Mouse (Mus musculus) E14TG2a.4 (cell line): Measurements from ENCODE around the gene Lhx1.

Experiments used
- H3K27me3 ChIP-seq: 2 replicates; pipeline ENCODE4 v1.6.1; 2014; ENCODE audit warnings: low read length, control low read depth; ENCODE audit not compliant: insufficient read depth
- H3K36me3 ChIP-seq: 2 replicates; pipeline ENCODE4 v1.6.1; 2014; ENCODE audit warnings: low read length, control low read depth; ENCODE audit not compliant: insufficient read depth
- H3K4me1 ChIP-seq: replicated peaks from 2 replicates; pipeline ENCODE4 v1.6.1; 2014; ENCODE audit warnings: low read depth, low read length, control low read depth
- H3K4me3 ChIP-seq: replicated peaks from 2 replicates; pipeline ENCODE4 v1.5.1; 2014; ENCODE audit warnings: mild to moderate bottlenecking, low read length
- H3K9me3 ChIP-seq: 2 replicates; pipeline ENCODE4 v1.6.1; 2014; ENCODE audit warnings: low read length, control low read depth
- CTCF ChIP-seq: conservative IDR thresholded peaks from 2 replicates; pipeline ENCODE4 v1.5.1; 2014; ENCODE audit warnings: low read length
- NANOG ChIP-seq: IDR thresholded peaks from 2 replicates; pipeline ENCODE4 v1.6.1; 2014; ENCODE audit warnings: borderline replicate concordance, low read length, mixed read lengths
- POU5F1 ChIP-seq: IDR thresholded peaks from 2 replicates; pipeline ENCODE4 v1.6.1; 2014; ENCODE audit warnings: low read length, borderline replicate concordance

Lhx1 gene

GRCm38 (mm10) chr11:84563360-84563759 lies 38.0 kb upstream of the Lhx1 start:
- H3K4me1 ChIP-seq, result peaks cover 18% of the 10 kb centered on the region
- H3K9me3 ChIP-seq, result no peaks in the 10 kb centered on the region
- H3K4me3 ChIP-seq, result peak overlapping the region; percentile 60
- no peaks in the 10 kb centered on the region for H3K36me3 ChIP-seq
- H3K27me3 ChIP-seq, result peaks cover 62% of the 10 kb centered on the region
- TF ChIP-seq NANOG (no peak), POU5F1 (no peak), CTCF (no peak)

DNA sequence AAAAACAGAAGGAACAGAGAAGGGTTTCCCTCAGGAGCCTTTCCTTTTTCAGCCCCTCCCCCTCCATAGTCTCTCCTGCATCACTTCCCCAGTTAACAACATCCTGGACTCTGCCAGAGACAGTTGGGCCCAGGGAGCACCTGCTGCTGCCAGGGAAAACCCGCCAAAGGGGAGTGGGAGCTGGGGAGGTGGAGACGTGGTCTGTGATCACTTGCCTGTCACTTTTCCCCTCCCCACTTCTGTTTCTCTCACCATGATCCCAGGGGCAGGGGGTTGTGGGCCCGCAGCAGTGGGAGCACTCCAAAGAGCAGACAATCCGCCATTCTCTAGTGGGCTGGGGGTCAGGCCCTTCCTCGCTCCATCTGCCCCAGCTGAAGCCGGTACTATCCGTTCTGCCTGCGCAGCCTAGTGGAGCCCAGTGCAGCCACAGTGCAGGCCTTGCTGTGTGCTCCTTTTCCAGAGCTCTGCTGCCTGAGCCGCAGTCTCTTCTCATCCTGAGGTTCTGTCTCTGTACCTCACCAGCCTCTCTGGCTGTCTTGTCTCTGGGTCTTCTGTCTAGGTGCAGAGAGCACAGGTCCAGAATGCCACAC lies 37.5 kb upstream of the Lhx1 start:
- no peaks in the 10 kb centered on the region for H3K36me3 ChIP-seq
- peak overlapping the region; percentile 60 for H3K4me3 ChIP-seq
- H3K27me3 ChIP-seq, result peaks cover 57% of the 10 kb centered on the region
- no peaks in the 10 kb centered on the region for H3K9me3 ChIP-seq
- TF ChIP-seq NANOG (no peak), POU5F1 (no peak), CTCF (no peak)
- peaks cover 18% of the 10 kb centered on the region for H3K4me1 ChIP-seq

DNA sequence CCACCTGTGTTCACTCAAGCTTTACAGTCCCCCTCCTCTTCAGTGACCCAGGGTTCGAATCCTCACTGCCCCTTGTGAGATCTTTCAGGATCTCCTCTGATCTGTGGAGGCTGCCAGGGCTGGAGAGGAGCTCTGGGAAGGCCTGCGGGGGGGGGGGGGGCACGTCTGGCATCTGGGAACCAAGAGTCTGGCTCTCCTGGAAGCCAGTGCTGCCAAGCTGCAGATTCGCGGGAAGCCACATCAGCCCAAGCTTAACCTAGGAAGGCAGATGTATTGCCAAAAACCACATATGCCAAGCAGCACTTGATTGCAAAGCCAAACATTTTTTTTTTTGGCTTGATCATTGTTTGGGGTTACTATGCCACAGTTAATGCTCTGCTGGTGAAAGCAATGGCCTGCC lies 36.2 kb upstream of the Lhx1 start:
- no peaks in the 10 kb centered on the region for H3K36me3 ChIP-seq
- no peak overlapping the region for H3K4me3 ChIP-seq
- peaks cover 14% of the 10 kb centered on the region for H3K4me1 ChIP-seq
- TF ChIP-seq NANOG, result no peak
- no peak for TF ChIP-seq CTCF
- no peak for TF ChIP-seq POU5F1
- no peaks in the 10 kb centered on the region for H3K9me3 ChIP-seq
- peaks cover 46% of the 10 kb centered on the region for H3K27me3 ChIP-seq

DNA sequence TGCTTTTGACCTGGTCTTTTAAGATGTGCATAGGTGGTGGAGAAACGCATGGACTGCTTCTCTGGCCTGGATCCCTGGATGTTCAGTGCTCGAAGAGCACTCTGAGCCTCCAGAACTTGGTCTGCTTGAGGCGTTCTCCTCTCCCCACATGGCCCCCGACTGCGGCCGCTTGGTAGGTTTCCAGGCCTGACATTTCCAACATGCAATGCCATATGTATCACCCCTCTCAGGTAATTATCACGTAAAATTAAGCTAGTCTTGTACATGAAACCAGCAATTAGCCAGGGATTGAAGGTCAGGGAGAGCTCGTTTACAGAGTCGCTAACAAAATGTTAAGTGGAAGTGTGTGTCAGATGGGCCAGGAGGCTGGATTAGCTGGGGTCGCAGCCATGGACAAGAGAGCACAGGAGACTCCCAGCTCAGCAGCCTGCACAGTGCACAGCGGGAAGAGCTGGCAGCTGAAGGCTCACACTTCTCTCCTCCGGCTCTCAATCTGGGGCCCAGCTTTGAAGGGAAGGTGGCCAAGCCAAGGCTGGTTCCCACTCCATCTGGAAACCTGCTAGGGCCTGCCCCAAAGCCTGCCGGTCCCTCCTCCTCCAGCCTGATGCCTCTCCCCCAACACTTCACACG lies 28.6 kb upstream of the Lhx1 start:
- TF ChIP-seq POU5F1, result no peak
- H3K4me1 ChIP-seq, result 0 out of 2 replicates have a peak, but pooled peaks cover 3% of the 10 kb centered on the region
- H3K9me3 ChIP-seq, result peaks cover 6% of the 10 kb centered on the region; the same call in 1 of the 2 replicates
- H3K36me3 ChIP-seq, result no peaks in the 10 kb centered on the region
- no peak overlapping the region for H3K4me3 ChIP-seq
- peaks cover 27% of the 10 kb centered on the region for H3K27me3 ChIP-seq

DNA sequence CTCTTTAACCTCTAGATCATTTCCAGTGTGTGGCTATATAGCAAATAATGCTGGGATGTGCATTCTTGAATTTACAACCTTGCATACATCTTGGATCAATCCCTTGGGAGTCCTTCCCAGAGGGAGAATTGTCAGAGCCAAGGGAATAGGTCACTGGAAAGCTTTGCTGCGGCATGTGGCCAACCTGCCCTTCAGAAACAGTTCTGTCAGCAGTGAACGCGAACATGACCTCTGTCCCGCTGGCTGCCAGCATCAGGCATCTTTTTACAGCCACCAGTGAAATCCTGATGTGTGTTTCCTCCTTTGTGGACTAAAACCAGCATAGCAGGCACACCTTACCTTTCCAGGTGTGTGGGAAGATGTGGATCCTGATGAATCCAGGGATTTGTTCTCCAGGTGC lies 26.0 kb upstream of the Lhx1 start:
- Histone ChIP-seq H3K4me1 (0 out of 2 replicates have a peak, but pooled peaks cover 3% of the 10 kb centered on the region), H3K36me3 (no peaks in the 10 kb centered on the region), H3K27me3 (peaks cover 31% of the 10 kb centered on the region), H3K4me3 (no peak overlapping the region), H3K9me3 (peaks cover 6% of the 10 kb centered on the region; the same call in 1 of the 2 replicates)
- no peak for TF ChIP-seq NANOG
- no peak for TF ChIP-seq POU5F1
- no peak for TF ChIP-seq CTCF

DNA sequence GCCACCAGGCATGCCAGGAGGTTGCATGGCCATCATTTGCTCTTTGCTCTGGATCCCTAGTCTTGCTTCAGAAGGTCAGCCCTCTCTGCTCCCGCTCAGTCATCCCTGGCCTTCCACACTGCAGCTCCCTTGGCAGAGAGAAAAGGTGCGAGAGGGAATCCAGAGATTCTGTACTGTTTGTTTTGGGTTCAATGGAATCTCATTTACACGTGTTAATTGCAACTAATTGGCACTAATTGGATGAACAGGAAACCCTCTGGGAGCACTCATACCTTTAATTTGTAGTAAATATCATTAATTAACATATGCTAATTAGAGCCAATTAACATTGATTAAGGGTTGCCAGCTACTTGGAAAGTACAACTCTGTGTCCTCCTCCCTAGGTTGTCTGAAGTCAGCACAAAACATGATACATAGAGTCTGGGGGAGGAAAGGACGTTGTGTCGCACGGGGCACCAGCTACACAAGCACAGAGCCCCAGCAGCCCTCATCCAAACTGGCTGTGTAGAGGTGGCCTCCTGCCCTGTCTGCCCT lies 24.0 kb upstream of the Lhx1 start:
- Histone ChIP-seq H3K27me3 (peaks cover 39% of the 10 kb centered on the region), H3K36me3 (no peaks in the 10 kb centered on the region), H3K4me3 (no peak overlapping the region), H3K9me3 (peaks cover 6% of the 10 kb centered on the region; the same call in 1 of the 2 replicates), H3K4me1 (0 out of 2 replicates have a peak, but pooled peaks cover 3% of the 10 kb centered on the region)
- TF ChIP-seq POU5F1, result no peak
- no peak for TF ChIP-seq CTCF
- TF ChIP-seq NANOG, result no peak

GRCm38 (mm10) chr11:84548293-84548692 lies 23.0 kb upstream of the Lhx1 start:
- Histone ChIP-seq H3K9me3 (peaks cover 3% of the 10 kb centered on the region; the same call in 1 of the 2 replicates), H3K4me1 (0 out of 2 replicates have a peak, but pooled peaks cover 3% of the 10 kb centered on the region), H3K27me3 (peaks cover 34% of the 10 kb centered on the region), H3K4me3 (no peak overlapping the region), H3K36me3 (no peaks in the 10 kb centered on the region)
- TF ChIP-seq POU5F1 (no peak), NANOG (no peak), CTCF (no peak)

GRCm38 (mm10) chr11:84539981-84540380 lies 14.6 kb upstream of the Lhx1 start:
- H3K9me3 ChIP-seq, result no peaks in the 10 kb centered on the region
- H3K36me3 ChIP-seq, result no peaks in the 10 kb centered on the region
- no peak for TF ChIP-seq NANOG
- TF ChIP-seq CTCF, result no peak
- no peak for TF ChIP-seq POU5F1
- H3K27me3 ChIP-seq, result peaks cover 66% of the 10 kb centered on the region
- H3K4me3 ChIP-seq, result no peak overlapping the region
- H3K4me1 ChIP-seq, result peaks cover 10% of the 10 kb centered on the region
